Mouse (Mus musculus): ENCODE results near the gene Cdyl2. TPM values are rescaled to one million over a fixed set of nuclear protein-coding genes. Genes with fewer than 3 reads are reported as not detected.

The Cdyl2 gene
- polyA plus RNA-seq, 2 experiments: 3.1 to 8.7 TPM

DNA sequence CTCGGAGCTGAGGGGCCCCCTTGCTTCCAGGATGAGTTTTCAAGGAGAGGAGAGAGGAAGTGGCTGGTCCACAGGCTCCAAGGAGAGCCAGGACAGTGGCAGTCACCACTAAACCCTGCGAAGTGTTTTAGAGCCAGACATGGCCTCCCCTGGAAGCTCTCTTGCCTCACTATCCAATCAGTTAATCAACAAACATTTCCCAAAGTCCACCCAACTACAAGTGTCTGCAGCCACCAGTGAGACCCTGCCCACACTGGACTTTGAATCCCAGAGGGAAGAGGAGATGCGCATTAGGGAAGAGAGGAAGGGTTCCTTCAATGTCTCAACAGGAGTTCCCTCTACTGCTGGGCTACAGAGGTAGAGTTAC, 840 bp upstream of the Cdyl2 start:
- Histone ChIP-seq H3K27ac (replicated peaks; ENCODE audit: low read depth, low read length) (no peak overlapping the region), H3K4me1 (ENCODE audit: control insufficient read depth, insufficient read depth, low read length) (peaks cover 9% of the 10 kb centered on the region), H3K9me3 (ENCODE audit: control insufficient read depth, low read length) (peaks cover 5% of the 10 kb centered on the region; the same call in 1 of the 2 replicates), H3K9ac (ENCODE audit: low read depth, low read length, severe bottlenecking) (peak overlapping the region; percentile 92), H3K27me3 (ENCODE audit: control insufficient read depth, insufficient read depth, low read length) (peaks cover 7% of the 10 kb centered on the region), H3K4me2 (replicated peaks; ENCODE audit: low read depth, low read length, severe bottlenecking) (peak overlapping the region; percentile 84), H3K4me3 (replicated peaks; ENCODE audit: low read length) (peak overlapping the region; percentile 83), H3K36me3 (ENCODE audit: control insufficient read depth, insufficient read depth, low read length) (no peaks in the 10 kb centered on the region)
- 23% methylated on average over 2 of the region's 3 CpGs for WGBS
- DNase-seq (ENCODE audit: low spot score): no peak
- no peak for TF ChIP-seq POLR2A (IDR thresholded peaks at IDR 0.05; ENCODE audit: borderline replicate concordance, extremely low read depth, insufficient read depth, insufficient read length)
- ATAC-seq (ENCODE audit: low FRiP score, low read depth): no peak

DNA sequence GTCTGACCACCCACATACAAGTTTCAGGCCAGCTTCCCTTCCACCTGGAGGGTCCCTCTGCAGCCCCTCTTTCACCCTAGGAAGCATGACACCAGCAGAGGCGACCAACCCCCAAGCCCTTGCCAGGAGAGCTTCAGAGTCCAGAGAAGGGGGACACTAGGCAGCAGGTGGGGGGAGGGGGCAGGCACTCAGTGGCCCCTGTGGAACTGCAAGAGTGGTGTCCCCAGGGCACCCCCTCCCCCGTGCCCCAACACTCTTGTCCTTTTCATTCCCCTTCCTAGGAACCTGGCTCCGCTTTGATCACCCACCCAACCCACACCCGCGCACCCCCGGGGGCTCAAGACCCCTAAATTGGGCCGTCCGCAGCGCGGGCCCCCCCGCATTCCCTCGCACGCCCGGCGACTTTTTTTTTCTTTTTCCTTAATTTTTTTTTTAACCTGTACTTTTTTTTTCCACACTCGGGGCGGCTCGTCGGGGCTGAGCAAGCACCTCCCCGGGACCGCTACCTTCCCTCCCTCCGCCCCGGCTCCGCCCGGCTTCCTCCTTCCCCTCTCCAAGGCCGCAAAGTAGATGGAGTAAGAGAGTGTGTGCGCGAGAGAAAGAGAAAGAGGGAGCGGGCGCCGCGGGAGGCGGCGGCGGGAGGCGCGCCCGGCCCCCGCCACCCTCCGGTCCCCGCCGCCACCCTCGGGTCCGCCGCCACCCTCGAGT, 661 bp downstream of the Cdyl2 start:
- peaks cover 7% of the 10 kb centered on the region for H3K27me3 ChIP-seq (ENCODE audit: control insufficient read depth, insufficient read depth, low read length)
- peak overlapping the region; percentile 87 for H3K27ac ChIP-seq (replicated peaks; ENCODE audit: low read depth, low read length)
- H3K4me2 ChIP-seq (replicated peaks; ENCODE audit: low read depth, low read length, severe bottlenecking): peak overlapping the region; percentile 84
- ATAC-seq (ENCODE audit: low FRiP score, low read depth) (peak; percentile 74), DNase-seq (ENCODE audit: low spot score) (peak; percentile 30)
- WGBS: under 1% methylated on average over 24 of the region's 46 CpGs
- peaks cover 9% of the 10 kb centered on the region for H3K4me1 ChIP-seq (ENCODE audit: control insufficient read depth, insufficient read depth, low read length)
- H3K4me3 ChIP-seq (replicated peaks; ENCODE audit: low read length): peak overlapping the region; percentile 83
- peaks cover 6% of the 10 kb centered on the region; the same call in 1 of the 2 replicates for H3K9me3 ChIP-seq (ENCODE audit: control insufficient read depth, low read length)
- H3K36me3 ChIP-seq (ENCODE audit: control insufficient read depth, insufficient read depth, low read length): no peaks in the 10 kb centered on the region
- 0 out of 2 replicates have a peak, but pooled peaks have one; percentile 24 for TF ChIP-seq POLR2A (IDR thresholded peaks at IDR 0.05; ENCODE audit: borderline replicate concordance, extremely low read depth, insufficient read depth, insufficient read length)
- H3K9ac ChIP-seq (ENCODE audit: low read depth, low read length, severe bottlenecking): peak overlapping the region; percentile 92

DNA sequence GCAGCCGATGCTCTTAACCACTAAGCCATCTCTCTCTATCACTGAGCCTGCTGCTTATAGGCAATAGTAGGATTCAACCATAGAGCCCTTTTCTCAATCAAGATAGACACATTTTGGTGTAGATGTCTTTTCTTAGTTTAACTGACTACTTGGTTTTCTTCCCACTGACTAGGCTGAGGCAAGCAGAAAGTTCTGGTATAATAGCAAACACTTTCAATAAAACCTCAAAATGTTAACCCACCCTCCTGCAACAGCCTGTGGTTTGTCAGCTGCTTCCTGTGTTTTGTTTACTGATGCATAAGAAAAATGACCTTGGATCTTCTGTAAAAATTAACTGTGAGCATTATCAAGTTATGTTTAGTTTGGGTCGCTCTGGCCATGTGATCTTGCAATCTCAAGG, 11.3 kb downstream of the Cdyl2 start:
- DNase-seq (ENCODE audit: low spot score) (no peak), ATAC-seq (ENCODE audit: low FRiP score, low read depth) (no peak)
- Histone ChIP-seq H3K4me3 (replicated peaks; ENCODE audit: low read length) (no peak overlapping the region), H3K27me3 (ENCODE audit: control insufficient read depth, insufficient read depth, low read length) (no peaks in the 10 kb centered on the region), H3K9me3 (ENCODE audit: control insufficient read depth, low read length) (no peaks in the 10 kb centered on the region), H3K9ac (ENCODE audit: low read depth, low read length, severe bottlenecking) (no peak overlapping the region), H3K4me1 (ENCODE audit: control insufficient read depth, insufficient read depth, low read length) (no peaks in the 10 kb centered on the region), H3K27ac (replicated peaks; ENCODE audit: low read depth, low read length) (no peak overlapping the region), H3K4me2 (replicated peaks; ENCODE audit: low read depth, low read length, severe bottlenecking) (no peak overlapping the region), H3K36me3 (ENCODE audit: control insufficient read depth, insufficient read depth, low read length) (no peaks in the 10 kb centered on the region)
- no peak for TF ChIP-seq POLR2A (IDR thresholded peaks at IDR 0.05; ENCODE audit: borderline replicate concordance, extremely low read depth, insufficient read depth, insufficient read length)
- WGBS: 90% methylated on average over 2 of the region's 2 CpGs

- H3K27me3 ChIP-seq (ENCODE audit: control insufficient read depth, insufficient read depth, low read length): no peaks in the 10 kb centered on the region
- no peak overlapping the region for H3K9ac ChIP-seq (ENCODE audit: low read depth, low read length, severe bottlenecking)
- TF ChIP-seq POLR2A (IDR thresholded peaks at IDR 0.05; ENCODE audit: borderline replicate concordance, extremely low read depth, insufficient read depth, insufficient read length): no peak
- H3K36me3 ChIP-seq (ENCODE audit: control insufficient read depth, insufficient read depth, low read length): no peaks in the 10 kb centered on the region
- no peak overlapping the region for H3K4me3 ChIP-seq (replicated peaks; ENCODE audit: low read length)
- no peaks in the 10 kb centered on the region for H3K4me1 ChIP-seq (ENCODE audit: control insufficient read depth, insufficient read depth, low read length)
- H3K9me3 ChIP-seq (ENCODE audit: control insufficient read depth, low read length): peaks cover 4% of the 10 kb centered on the region; the same call in 1 of the 2 replicates
- no peak for DNase-seq (ENCODE audit: low spot score)
- no peak overlapping the region for H3K4me2 ChIP-seq (replicated peaks; ENCODE audit: low read depth, low read length, severe bottlenecking)
- ATAC-seq (ENCODE audit: low FRiP score, low read depth): no peak
- H3K27ac ChIP-seq (replicated peaks; ENCODE audit: low read depth, low read length): no peak overlapping the region
- WGBS: 90% methylated on average over 3 of the region's 3 CpGs
Observed at GRCm38 (mm10) chr8:116707496-116707895, 25.3 kb downstream of the Cdyl2 start.

- 85% methylated on average over 6 of the region's 6 CpGs for WGBS
- no peak for ATAC-seq (ENCODE audit: low FRiP score, low read depth)
- no peaks in the 10 kb centered on the region for H3K4me1 ChIP-seq (ENCODE audit: control insufficient read depth, insufficient read depth, low read length)
Observed at GRCm38 (mm10) chr8:116702501-116702900, 30.3 kb downstream of the Cdyl2 start.

More at GRCm38 (mm10) chr8:116702501-116702900, 30.3 kb downstream of the Cdyl2 start:
- no peak overlapping the region for H3K4me2 ChIP-seq (replicated peaks; ENCODE audit: low read depth, low read length, severe bottlenecking)
- H3K9me3 ChIP-seq (ENCODE audit: control insufficient read depth, low read length): no peaks in the 10 kb centered on the region
- H3K9ac ChIP-seq (ENCODE audit: low read depth, low read length, severe bottlenecking): no peak overlapping the region
- no peak overlapping the region for H3K4me3 ChIP-seq (replicated peaks; ENCODE audit: low read length)
- no peak for TF ChIP-seq POLR2A (IDR thresholded peaks at IDR 0.05; ENCODE audit: borderline replicate concordance, extremely low read depth, insufficient read depth, insufficient read length)
- no peaks in the 10 kb centered on the region for H3K27me3 ChIP-seq (ENCODE audit: control insufficient read depth, insufficient read depth, low read length)
- DNase-seq (ENCODE audit: low spot score): no peak
- H3K36me3 ChIP-seq (ENCODE audit: control insufficient read depth, insufficient read depth, low read length): no peaks in the 10 kb centered on the region
- H3K27ac ChIP-seq (replicated peaks; ENCODE audit: low read depth, low read length): no peak overlapping the region
